Mouse (Mus musculus) hindbrain, embryonic 13.5 days (tissue): ENCODE data around the gene Ak9. TPM values are rescaled to one million over a fixed set of nuclear protein-coding genes. Genes with fewer than 3 reads are reported as not detected.
A peak's percentile ranks its signal among the peaks of the same experiment; 100 is the strongest.

Source experiments
- ATAC-seq: fragments of 200-750 bp; cut with Nextera tagmentation; 2 replicates; pipeline ENCODE4 v1.8.0; 2017; ENCODE audit warnings: moderate TSS enrichment; ENCODE audit not compliant: low FRiP score
- H3K27ac ChIP-seq: fragments of 300-500 bp; sonication (generic); 2 replicates; pipeline ENCODE4 v1.5.1; 2015; ENCODE audit warnings: inconsistent platforms, mild to moderate bottlenecking, moderate library complexity
- H3K27me3 ChIP-seq: fragments of 300-500 bp; sonication (generic); 2 replicates; pipeline ENCODE4 v1.6.1; 2015; ENCODE audit warnings: mild to moderate bottlenecking, inconsistent platforms
- H3K36me3 ChIP-seq: fragments of 300-500 bp; sonication (generic); 2 replicates; pipeline ENCODE4 v1.6.1; 2015; ENCODE audit warnings: mild to moderate bottlenecking, inconsistent platforms
- H3K4me1 ChIP-seq: fragments of 300-500 bp; sonication (generic); replicated peaks from 2 replicates; pipeline ENCODE4 v1.6.1; 2015; ENCODE audit warnings: inconsistent platforms
- H3K4me2 ChIP-seq: fragments of 300-500 bp; sonication (generic); 2 replicates; pipeline ENCODE4 v1.6.1; 2015; ENCODE audit warnings: inconsistent platforms, mild to moderate bottlenecking, moderate library complexity
- H3K4me3 ChIP-seq: fragments of 300-500 bp; sonication (generic); 2 replicates; pipeline ENCODE4 v1.5.1; 2015; ENCODE audit warnings: mild to moderate bottlenecking, inconsistent platforms
- H3K9ac ChIP-seq: fragments of 300-500 bp; sonication (generic); 2 replicates; pipeline ENCODE4 v1.6.1; 2015; ENCODE audit warnings: mild to moderate bottlenecking, inconsistent platforms
- H3K9me3 ChIP-seq: fragments of 300-500 bp; sonication (generic); 2 replicates; pipeline ENCODE4 v1.6.1; 2016; ENCODE audit warnings: inconsistent platforms
- WGBS: fragments of 180-500 bp; shearing (Covaris S2); methylation state at CpG from one replicate; pipeline ENCODE4 v1.1.7; 2015; 5-methylcytosine and 5-hydroxymethylcytosine counted together
- polyA plus RNA-seq: library from polyadenylated mRNA; unstranded; fragments of >200 nt; fragmentation: Nextera tagmentation; extraction: Ambion mirVana; gene quantifications from 2 replicates; pipeline ENCODE4 v1.2.1, GENCODE M21; 2015

Gene Ak9
- polyA plus RNA-seq, 1 experiment from 2014 or later = 0.26 TPM

GRCm38 (mm10) chr10:41426368-41426767 is 122.6 kb downstream of the Ak9 start:
- Histone ChIP-seq H3K4me1 (no peaks in the 10 kb centered on the region), H3K9me3 (no peaks in the 10 kb centered on the region), H3K4me2 (no peak overlapping the region), H3K27me3 (no peaks in the 10 kb centered on the region), H3K27ac (no peak overlapping the region), H3K9ac (no peak overlapping the region), H3K36me3 (no peaks in the 10 kb centered on the region), H3K4me3 (no peak overlapping the region)
- ATAC-seq = no peak
- WGBS = 57% methylated on average over 6 of the region's 6 CpGs

GRCm38 (mm10) chr10:41434624-41435023 is 130.8 kb downstream of the Ak9 start:
- Histone ChIP-seq H3K4me3 (no peak overlapping the region), H3K36me3 (no peaks in the 10 kb centered on the region), H3K4me2 (no peak overlapping the region), H3K9ac (no peak overlapping the region), H3K27ac (no peak overlapping the region), H3K27me3 (peaks cover 11% of the 10 kb centered on the region), H3K9me3 (no peaks in the 10 kb centered on the region), H3K4me1 (no peaks in the 10 kb centered on the region)
- WGBS = 26% methylated on average over 4 of the region's 4 CpGs
- no peak for ATAC-seq

- Histone ChIP-seq H3K36me3 (no peaks in the 10 kb centered on the region), H3K27me3 (peaks cover 11% of the 10 kb centered on the region), H3K9me3 (no peaks in the 10 kb centered on the region), H3K4me3 (no peak overlapping the region), H3K27ac (no peak overlapping the region), H3K9ac (no peak overlapping the region), H3K4me2 (no peak overlapping the region), H3K4me1 (no peaks in the 10 kb centered on the region)
- ATAC-seq = no peak
- 56% methylated on average over 3 of the region's 3 CpGs for WGBS
Observed at GRCm38 (mm10) chr10:41435141-41435540, 131.4 kb downstream of the Ak9 start.

- H3K4me1 ChIP-seq = peaks cover 30% of the 10 kb centered on the region
- peaks cover 15% of the 10 kb centered on the region for H3K36me3 ChIP-seq
- H3K4me3 ChIP-seq = no peak overlapping the region
- H3K9ac ChIP-seq = no peak overlapping the region
- no peaks in the 10 kb centered on the region for H3K9me3 ChIP-seq
- H3K27ac ChIP-seq = no peak overlapping the region
- ATAC-seq = no peak
- no peak overlapping the region for H3K4me2 ChIP-seq
- 62% methylated on average over 1 of the region's 1 CpGs for WGBS
- 0 out of 2 replicates have a peak, but pooled peaks cover 5% of the 10 kb centered on the region for H3K27me3 ChIP-seq
Observed at GRCm38 (mm10) chr10:41448216-41448615, 144.4 kb downstream of the Ak9 start.

GRCm38 (mm10) chr10:41449684-41450083 is 145.9 kb downstream of the Ak9 start:
- Histone ChIP-seq H3K9ac (peak overlapping the region; percentile 89), H3K27me3 (0 out of 2 replicates have a peak, but pooled peaks cover 5% of the 10 kb centered on the region), H3K4me2 (peak overlapping the region; percentile 79), H3K4me1 (peaks cover 44% of the 10 kb centered on the region), H3K4me3 (peak overlapping the region; percentile 88), H3K36me3 (peaks cover 23% of the 10 kb centered on the region), H3K9me3 (no peaks in the 10 kb centered on the region), H3K27ac (peak overlapping the region; percentile 89)
- peak; percentile 80 for ATAC-seq
- WGBS = 14% methylated on average over 14 of the region's 14 CpGs

GRCm38 (mm10) chr10:41450137-41450670 is 146.4 kb downstream of the Ak9 start, which contains the start of gene Zbtb24:
Gene Zbtb24, plus strand, starts transcription at chr10:41450383.
- WGBS = under 1% methylated on average over 48 of the region's 49 CpGs
- peak within 1 kb of the TSS; percentile 79 for H3K4me2 ChIP-seq
- peaks cover 44% of the 10 kb centered on the region for H3K4me1 ChIP-seq
- H3K9ac ChIP-seq = peak within 1 kb of the TSS; percentile 89
- no peaks in the 10 kb centered on the region for H3K9me3 ChIP-seq
- 0 out of 2 replicates have a peak, but pooled peaks cover 5% of the 10 kb centered on the region for H3K27me3 ChIP-seq
- peak; percentile 98 for ATAC-seq
- peak within 1 kb of the TSS; percentile 88 for H3K4me3 ChIP-seq
- H3K36me3 ChIP-seq = peaks cover 28% of the 10 kb centered on the region
- H3K27ac ChIP-seq = peak within 1 kb of the TSS; percentile 89

- H3K4me1 ChIP-seq = peaks cover 44% of the 10 kb centered on the region
- 0 out of 2 replicates have a peak, but pooled peaks cover 5% of the 10 kb centered on the region for H3K27me3 ChIP-seq
- peak; percentile 5; the same call in 1 of the 2 replicates for ATAC-seq
- 59% methylated on average over 18 of the region's 18 CpGs for whole genome bisulfite sequencing
- peak overlapping the region; percentile 79 for H3K4me2 ChIP-seq
- no peaks in the 10 kb centered on the region for H3K9me3 ChIP-seq
- peak overlapping the region; percentile 88 for H3K4me3 ChIP-seq
- peaks cover 35% of the 10 kb centered on the region for H3K36me3 ChIP-seq
- peak overlapping the region; percentile 89 for H3K9ac ChIP-seq
- no peak overlapping the region for H3K27ac ChIP-seq
Observed at GRCm38 (mm10) chr10:41450780-41451522, 147.2 kb downstream of the Ak9 start.

GRCm38 (mm10) chr10:41451656-41452055 is 147.9 kb downstream of the Ak9 start:
- H3K9me3 ChIP-seq = no peaks in the 10 kb centered on the region
- ATAC-seq = no peak
- peaks cover 42% of the 10 kb centered on the region for H3K36me3 ChIP-seq
- H3K27me3 ChIP-seq = 0 out of 2 replicates have a peak, but pooled peaks cover 5% of the 10 kb centered on the region
- H3K4me3 ChIP-seq = no peak overlapping the region
- WGBS = 95% methylated on average over 9 of the region's 9 CpGs
- peaks cover 44% of the 10 kb centered on the region for H3K4me1 ChIP-seq
- 0 out of 2 replicates have a peak overlapping the region, but pooled peaks have one; percentile 13 for H3K9ac ChIP-seq
- H3K4me2 ChIP-seq = peak overlapping the region; percentile 79
- H3K27ac ChIP-seq = no peak overlapping the region

GRCm38 (mm10) chr10:41452791-41453190 is 149.0 kb downstream of the Ak9 start:
- Histone ChIP-seq H3K27ac (no peak overlapping the region), H3K27me3 (0 out of 2 replicates have a peak, but pooled peaks cover 5% of the 10 kb centered on the region), H3K36me3 (peaks cover 45% of the 10 kb centered on the region), H3K9me3 (no peaks in the 10 kb centered on the region), H3K4me3 (no peak overlapping the region), H3K4me1 (peaks cover 44% of the 10 kb centered on the region), H3K9ac (no peak overlapping the region), H3K4me2 (no peak overlapping the region)
- ATAC-seq = no peak
- 97% methylated on average over 3 of the region's 3 CpGs for WGBS

GRCm38 (mm10) chr10:41459990-41460389 is 156.2 kb downstream of the Ak9 start:
- no peaks in the 10 kb centered on the region for H3K9me3 ChIP-seq
- 0 out of 2 replicates have a peak overlapping the region, but pooled peaks have one; percentile 23 for H3K27ac ChIP-seq
- H3K9ac ChIP-seq = 0 out of 2 replicates have a peak overlapping the region, but pooled peaks have one; percentile 6
- H3K36me3 ChIP-seq = peaks cover 73% of the 10 kb centered on the region
- H3K4me3 ChIP-seq = no peak overlapping the region
- ATAC-seq = no peak
- 83% methylated on average over 4 of the region's 4 CpGs for WGBS
- H3K4me1 ChIP-seq = peaks cover 14% of the 10 kb centered on the region
- no peaks in the 10 kb centered on the region for H3K27me3 ChIP-seq
- no peak overlapping the region for H3K4me2 ChIP-seq

- Histone ChIP-seq H3K27ac (0 out of 2 replicates have a peak overlapping the region, but pooled peaks have one; percentile 23), H3K36me3 (peaks cover 70% of the 10 kb centered on the region), H3K9me3 (no peaks in the 10 kb centered on the region), H3K9ac (0 out of 2 replicates have a peak overlapping the region, but pooled peaks have one; percentile 6), H3K27me3 (no peaks in the 10 kb centered on the region), H3K4me1 (peaks cover 14% of the 10 kb centered on the region), H3K4me2 (no peak overlapping the region), H3K4me3 (no peak overlapping the region)
- no peak for ATAC-seq
- 34% methylated on average over 2 of the region's 2 CpGs for WGBS
Observed at GRCm38 (mm10) chr10:41460501-41460900, 156.7 kb downstream of the Ak9 start.

GRCm38 (mm10) chr10:41461057-41461722 is 157.4 kb downstream of the Ak9 start:
- Histone ChIP-seq H3K9ac (no peak overlapping the region), H3K4me1 (peaks cover 14% of the 10 kb centered on the region), H3K9me3 (no peaks in the 10 kb centered on the region), H3K4me2 (no peak overlapping the region), H3K36me3 (peaks cover 69% of the 10 kb centered on the region), H3K27ac (no peak overlapping the region), H3K4me3 (no peak overlapping the region), H3K27me3 (no peaks in the 10 kb centered on the region)
- WGBS = 95% methylated on average over 3 of the region's 3 CpGs
- ATAC-seq = no peak
